Mouse (Mus musculus) retina, adult 2 months (tissue): ENCODE data around the gene Aqp9.
A peak's percentile ranks its signal among the peaks of the same experiment; 100 is the strongest.

Source experiments
- DNase-seq: peaks from one replicate; pipeline ENCODE4 v3.0.0-alpha.2; 2012; ENCODE audit warnings: low read depth, low spot score

Gene Aqp9

DNA sequence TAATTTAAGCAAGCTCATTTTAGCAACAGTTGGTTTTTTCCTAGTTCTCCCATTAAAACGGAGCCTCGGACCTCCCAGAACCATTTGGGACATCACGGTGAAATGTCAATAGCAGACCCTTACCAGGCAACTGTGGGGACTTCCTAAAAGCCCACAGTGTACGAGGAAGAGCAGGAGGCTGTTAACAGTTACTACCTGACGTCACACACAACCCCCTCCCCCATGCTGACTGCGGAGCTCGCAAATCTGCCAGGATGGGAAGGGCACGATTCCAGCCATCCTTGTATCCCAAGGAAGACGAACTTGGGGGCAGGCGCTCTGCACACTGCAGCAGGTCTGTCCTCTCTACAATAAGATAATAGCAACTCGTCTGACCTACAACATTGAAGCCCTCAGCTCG is at the start of gene Aqp9:
Aqp9 (minus strand) TSS at position 172 of the 400 bp plus-strand sequence.
- no peak for DNase-seq

DNA sequence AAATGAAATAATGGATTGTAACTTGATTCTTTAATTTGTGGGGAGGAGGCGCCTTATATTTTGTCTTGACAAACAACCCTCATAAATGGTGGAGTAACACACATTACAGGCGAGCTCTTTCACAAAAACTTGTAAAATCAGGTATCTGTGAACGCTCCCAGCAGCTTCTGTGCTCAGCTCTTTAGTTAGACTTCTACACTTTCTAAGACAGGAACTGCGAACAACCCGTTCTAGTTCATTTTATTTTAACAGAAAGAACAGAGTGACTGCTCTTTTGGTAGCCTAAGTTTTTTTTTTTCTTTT is 49.3 kb upstream of the Aqp9 start:
- no peak for DNase-seq

DNA sequence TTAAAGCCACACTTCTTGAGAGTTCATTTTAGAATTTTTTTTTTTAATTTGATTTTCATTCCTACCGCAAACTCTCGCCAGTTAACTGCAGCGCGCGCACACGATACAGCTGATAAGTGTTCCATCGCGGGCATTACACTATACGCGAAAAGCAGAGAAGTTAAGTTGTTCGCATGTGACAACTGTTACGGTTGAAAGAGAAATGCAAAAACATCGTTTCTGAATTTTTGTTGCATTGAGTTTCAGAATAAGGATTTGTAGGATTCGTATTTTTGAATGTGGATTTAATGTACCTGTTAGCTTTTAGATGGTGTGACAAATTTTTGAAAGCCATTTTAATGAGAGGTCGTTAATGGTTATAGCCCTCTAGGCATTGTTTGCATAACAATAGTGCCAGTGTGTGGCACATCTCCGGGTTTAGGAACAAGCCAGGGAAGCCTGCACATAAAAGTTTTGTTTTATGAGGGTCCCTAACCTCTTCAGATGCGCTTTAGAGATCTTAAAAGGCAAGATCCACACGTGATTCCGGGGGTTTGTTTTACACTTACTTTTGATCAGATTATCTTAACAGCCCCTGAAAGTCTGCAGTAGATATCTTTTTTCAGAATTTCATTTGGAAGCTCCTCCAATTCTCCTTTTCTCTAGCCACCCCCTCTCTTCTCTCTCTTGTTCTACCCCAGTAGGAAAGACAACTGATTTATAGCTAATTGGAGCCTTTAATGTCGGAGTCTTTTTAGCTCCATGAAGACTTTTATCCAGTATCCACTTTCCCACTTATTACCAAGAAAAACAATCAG is 48.7 kb upstream of the Aqp9 start:
- no peak for DNase-seq

DNA sequence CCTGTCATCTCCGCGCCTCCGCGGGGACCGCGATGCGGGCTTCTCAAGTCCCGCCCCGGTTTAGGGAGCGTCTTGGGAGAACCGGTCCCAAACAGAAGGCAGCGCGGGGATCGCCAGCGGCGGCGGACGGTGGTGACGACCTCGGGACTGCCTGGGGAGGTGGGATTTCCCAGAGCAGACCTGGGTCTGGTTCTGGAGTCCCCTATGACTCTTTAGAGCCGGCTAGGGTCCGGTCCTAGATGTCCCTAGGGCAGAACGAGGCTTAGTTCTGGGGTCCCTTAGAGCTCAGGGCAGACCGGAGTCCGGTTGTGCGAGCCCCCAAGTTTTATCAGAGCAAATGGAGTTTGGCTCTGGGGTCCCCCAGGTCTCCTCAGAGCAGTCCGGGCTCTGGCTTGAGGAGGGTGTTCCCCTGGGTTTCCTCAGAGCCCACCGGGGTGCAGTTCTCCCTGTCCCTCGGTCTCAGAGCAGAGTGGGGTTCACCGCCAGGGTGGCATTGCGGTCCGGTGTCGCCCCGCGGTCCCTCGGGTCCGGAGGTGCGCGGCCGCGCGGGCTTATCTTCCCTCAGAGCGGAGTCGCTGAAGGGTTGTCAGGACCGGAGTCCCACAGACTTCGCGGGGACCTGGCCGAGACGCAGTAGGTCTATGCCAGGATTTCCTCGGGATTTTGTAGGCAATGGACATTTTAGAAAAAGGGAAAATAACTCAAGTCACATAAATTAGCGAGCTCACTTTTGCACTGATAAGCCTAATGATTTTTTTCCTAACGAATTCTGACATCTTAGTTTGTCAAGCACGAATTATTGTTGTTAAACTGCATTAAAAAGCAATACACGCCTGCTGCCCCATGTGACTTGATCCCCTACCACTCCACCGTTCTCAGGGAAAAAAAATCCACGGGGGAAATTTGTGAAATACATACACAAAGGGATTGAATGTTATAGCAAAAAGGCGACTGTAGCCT is 47.8 kb upstream of the Aqp9 start:
- DNase-seq = no peak

DNA sequence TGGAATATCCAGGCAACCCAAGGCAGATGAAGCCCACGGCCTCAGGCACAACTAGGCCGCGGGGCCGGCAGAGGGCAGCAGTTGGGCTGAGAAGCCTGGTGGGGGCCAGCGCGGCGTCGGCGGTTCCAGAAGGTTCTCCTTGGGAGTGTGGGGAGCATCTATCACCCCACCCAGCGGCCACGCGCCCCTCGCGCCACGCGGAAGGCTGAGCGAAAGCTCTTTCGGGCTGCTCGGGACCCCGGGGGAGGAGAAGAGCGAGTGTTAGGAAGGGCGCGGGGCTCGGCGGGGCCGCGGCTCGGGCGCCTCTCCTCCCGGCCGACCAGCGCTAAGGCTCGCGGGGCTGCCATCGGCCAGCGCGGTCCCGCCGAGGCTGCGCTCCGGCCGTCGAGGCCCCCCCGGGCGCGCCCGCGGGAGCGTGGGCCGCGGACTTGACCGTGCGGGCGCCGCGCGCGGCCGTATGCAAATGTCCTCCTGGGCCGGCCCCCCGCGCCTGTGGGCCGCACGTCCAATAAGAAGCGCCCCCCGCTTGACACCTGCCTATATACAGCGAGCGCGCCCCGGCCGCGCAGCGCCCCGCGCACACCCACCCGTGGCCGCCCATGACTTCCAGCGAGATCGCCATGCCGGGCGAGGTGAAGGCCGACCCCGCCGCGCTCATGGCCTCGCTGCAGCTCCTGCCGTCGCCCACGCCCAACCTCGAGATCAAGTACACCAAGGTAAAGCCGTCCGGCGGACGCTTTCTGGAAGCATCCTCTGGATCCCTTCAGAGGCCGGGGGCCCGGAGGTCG is 47.0 kb upstream of the Aqp9 start, which contains the start of gene Aldh1a2:
Aldh1a2 (plus strand) TSS at position 542 of the 788 bp plus-strand sequence.
- no peak for DNase-seq

DNA sequence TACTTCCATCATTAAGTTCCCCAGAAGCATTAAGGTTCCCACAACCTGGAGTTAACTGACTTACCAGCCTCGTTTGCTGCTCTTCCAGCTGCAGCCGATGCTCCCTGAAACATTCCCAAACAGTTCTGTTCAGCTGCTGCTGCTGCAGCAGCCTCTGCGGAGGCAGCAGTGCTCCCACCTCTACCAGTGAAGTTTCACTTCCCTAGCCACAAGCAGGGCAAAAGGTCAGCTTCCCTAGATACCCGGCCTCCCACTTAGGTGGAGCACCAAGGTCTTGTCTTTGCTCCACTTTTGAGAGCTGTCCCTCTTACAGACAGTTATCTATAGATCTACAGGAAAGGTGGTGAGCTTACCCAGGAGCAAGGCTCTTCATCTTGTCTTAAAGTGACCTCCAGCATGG is 45.2 kb upstream of the Aqp9 start:
- no peak for DNase-seq

DNA sequence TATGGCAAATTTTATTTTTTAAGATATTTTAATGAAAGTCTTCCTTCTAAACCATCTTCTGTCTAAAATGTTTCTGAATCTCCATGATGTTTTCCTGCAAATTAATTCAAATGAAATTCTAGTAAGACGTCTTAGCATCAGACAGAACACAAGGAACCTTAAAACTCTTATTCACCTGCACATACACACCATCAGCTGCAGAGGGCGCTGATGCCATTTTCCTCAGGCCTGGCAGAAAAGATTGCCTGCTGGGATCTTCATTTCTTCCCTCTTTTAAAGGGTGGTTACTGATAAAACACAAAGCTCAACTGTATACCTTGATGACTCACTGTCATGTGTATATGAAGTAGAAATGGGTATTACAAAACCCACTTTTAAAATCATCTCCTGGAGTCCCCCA is 42.4 kb upstream of the Aqp9 start:
- no peak for DNase-seq

DNA sequence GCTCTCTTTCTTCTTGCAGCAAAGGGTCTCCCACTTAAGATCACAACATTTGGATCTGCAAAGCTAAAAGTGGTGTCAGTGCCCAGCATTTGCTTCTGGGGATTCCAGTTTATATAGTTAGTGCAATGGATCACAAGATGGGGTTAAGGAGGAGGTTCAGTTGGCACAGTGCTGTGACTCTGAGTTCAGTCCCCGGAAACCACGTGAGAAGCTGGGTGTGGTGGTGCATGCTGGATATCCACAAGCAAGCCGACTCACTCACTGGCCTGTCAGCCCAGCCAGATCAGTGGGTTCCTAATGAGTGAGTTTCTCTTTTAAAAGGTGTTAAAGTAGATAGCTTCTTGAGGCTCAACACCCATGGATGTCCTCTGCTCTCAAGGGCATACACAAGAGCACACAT is 40.8 kb upstream of the Aqp9 start:
- no peak for DNase-seq

DNA sequence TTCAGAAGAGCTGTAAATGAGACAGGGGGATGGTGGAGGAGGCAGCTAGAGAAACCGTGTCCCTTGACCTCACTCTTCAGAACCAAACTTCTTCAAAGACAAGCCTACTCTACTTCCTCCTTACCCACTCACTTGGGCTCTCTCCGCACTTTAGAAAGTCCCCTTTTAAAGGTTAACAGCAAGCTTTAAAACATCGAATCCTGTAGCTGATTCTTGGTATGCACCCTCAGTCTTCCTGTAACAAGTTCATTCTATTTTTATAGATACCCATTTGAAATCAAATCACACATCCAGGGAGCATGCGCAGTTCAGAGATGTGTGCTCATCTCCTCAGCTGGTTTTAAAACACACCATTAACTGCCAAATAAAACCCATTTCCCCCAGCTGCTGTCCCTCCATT is 33.8 kb upstream of the Aqp9 start:
- DNase-seq = no peak

DNA sequence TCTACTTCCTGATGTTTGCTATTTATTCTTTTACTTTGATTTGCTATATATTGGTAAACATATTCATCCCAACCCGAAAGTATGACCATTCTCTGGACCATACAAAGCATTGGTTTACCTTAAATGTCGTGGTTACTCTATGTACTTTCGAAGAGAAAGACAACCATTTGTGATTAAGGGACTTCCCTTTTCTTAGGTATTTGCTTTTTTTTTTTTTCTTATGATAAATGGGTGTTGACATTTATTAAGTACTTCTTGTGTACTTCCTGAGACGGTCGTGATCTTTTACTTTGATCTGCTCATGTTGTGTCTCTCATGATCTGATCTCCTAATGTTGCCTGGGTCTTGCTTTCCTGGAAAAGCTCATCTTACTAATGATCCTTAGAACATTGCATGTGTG is 30.3 kb upstream of the Aqp9 start:
- no peak for DNase-seq

DNA sequence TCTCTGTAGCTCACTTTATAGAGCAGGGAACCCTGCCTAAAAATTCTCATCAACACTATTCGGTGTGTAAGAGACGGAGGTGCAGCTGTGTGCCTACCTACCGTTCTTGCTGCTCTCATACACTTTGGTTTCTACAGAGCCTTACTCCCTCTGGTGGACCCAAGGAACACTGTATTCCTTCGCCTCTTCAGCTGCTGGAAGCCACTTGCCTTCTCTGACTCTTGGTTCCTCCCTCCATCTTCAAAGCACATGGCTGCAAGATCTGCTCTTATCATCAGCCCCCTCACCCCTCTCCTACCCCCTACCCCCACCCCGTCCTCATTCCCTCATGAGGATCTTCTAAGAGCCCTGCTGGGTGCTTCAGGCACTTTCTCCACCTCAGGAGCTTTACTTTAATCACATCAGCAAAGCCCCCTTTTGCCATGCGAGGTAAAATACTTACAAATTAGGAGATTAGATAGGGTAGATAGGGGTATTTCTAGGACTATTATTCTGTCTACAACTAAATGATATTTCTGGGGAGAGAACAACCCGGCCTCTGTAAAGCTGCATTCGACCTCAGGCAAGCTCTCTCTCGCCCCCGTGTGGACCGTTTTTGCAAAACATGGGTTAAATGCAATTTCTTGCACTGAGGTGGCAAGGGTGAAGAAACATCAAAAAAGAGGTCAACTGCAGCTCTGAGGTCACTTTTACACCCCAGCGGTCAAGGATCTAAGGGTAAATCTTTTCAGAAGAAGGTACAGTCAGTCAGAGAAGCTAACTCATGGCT is 20.3 kb upstream of the Aqp9 start:
- DNase-seq = peak; percentile 25

DNA sequence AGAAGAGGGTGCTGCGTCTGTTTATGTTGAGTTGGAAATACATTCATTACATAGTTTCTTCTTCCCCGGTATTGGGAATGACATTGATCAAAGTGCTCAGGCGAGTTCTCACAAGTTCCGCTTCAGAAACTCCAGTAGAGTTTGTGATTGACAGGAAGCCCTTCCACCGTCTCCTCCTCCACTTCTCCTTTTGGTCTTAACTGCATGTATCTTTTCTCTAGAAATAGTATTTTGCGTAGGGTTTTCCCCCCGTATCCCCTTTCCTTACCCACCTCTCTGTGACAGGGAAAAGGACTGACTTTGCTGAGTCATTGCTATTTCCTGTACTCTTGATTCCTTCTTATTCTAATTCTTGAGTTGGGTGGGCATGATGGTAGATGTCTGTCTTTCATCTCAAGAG is 18.9 kb upstream of the Aqp9 start:
- no peak for DNase-seq

DNA sequence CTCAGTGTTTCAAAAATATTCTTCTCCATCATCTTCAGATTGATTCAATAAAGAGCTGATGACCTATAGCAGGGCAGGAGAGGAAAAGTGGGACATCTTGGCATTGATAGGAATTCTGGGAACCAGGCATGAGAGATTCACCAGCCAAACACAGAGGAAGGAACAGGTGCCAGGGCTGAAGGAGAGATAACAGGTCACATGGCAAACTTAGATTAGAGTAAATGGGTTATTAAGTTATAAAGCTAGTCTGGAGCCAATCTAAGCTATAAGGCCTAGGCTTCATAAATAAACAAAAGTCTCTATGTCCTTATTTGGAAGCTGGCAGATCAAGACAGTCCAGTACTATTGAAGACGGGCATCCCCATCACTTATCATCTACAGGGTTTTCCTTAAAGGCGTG is 17.3 kb upstream of the Aqp9 start:
- no peak for DNase-seq

DNA sequence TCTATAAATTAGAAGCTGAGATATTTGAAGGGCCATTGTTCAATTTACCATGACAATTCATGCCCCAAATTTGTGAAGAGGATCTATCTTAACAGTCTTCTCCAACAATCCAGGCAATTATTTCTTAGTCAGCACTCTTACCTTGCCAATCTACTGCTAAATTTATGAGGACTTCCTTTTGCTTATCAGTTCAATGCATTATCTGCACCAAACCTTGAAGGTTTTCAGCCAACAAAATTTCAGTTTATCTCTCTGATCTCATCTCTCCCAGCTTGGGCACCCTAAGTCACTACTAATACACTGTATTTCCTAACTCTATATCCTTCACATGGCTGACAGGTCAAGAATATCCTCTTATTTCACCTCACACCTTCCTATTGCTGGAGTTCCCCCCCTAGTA is 16.8 kb upstream of the Aqp9 start:
- DNase-seq = no peak

DNA sequence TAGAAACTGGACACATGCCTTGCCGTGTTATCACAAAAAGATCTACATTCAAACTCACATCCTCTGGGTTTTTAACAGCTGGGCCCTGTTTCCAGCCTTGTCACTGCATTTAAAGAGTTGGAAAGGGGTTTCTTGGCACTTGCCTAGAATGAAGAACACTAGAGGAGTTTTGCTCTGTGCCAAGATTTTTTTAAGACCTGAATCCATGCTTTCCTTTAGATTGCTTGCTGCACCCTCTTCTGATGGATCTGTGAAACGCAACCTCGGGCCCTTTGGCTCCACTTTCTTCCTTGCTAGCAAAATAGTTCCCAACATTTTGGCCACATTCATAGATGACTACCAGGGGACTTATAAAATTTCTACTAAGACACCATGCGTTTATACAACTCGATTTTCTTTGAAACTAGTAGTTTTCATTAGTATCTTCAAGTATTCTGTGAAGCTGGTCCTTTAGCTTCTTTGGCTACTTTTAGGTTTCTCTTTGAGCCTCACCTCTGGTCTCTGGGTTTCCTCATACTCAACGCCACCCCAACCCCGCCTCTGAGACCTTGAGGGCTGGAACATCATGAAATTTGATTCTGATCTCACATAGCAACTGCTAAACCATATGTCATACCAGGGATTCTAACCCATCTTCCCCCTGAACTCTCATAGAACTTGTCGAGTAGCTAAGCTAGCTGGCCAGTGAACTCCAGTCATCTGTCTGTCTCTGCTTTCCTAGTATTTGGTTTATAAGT is 11.7 kb upstream of the Aqp9 start:
- DNase-seq = no peak

DNA sequence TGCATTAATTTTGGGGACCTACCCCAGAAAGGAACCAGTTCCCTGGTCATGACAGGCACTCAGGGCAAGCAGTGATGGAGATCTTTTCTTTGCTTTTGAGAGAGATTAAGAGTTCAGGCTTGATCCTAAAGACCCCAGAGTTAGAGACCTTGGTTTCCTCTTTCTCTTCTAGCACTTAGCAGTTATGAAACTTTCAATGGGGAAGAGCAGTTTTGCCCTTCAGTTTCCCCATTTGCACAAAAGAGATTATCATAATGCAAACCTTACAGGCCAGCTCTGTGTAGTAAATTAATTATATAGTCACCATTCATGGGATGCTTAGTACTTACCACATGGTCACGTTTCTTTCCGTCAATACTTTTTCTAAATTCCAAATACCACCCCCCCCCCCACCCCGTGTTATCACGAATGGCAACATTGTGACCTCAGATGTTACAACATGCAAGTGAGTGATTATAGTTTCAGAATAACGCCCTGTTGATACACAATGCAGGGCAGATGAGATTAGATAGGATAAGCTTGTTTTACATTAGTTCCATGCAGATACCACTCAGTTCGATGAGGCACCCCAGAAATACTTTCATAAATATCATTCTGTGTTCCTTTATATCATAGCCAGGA is 10.9 kb upstream of the Aqp9 start:
- DNase-seq = no peak

DNA sequence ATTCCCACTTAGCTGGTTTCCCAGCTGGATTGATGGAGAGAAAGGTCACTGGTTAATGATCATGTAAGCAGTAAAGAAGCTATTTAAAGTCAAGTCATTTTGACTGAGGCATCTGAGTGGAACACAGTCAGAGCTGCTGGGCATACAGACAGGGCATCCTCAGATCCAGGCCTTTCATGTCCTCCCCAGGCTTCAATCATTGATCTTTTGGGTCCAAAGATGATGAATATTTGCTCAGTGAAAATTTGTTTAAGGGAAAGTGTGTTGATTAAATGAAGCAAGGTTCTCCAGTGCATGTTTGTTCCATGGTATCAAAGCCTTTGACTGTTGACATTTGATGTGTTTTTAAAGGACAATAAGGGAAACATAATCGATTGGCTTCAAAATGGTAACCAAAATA is 7.2 kb upstream of the Aqp9 start:
- DNase-seq = no peak

DNA sequence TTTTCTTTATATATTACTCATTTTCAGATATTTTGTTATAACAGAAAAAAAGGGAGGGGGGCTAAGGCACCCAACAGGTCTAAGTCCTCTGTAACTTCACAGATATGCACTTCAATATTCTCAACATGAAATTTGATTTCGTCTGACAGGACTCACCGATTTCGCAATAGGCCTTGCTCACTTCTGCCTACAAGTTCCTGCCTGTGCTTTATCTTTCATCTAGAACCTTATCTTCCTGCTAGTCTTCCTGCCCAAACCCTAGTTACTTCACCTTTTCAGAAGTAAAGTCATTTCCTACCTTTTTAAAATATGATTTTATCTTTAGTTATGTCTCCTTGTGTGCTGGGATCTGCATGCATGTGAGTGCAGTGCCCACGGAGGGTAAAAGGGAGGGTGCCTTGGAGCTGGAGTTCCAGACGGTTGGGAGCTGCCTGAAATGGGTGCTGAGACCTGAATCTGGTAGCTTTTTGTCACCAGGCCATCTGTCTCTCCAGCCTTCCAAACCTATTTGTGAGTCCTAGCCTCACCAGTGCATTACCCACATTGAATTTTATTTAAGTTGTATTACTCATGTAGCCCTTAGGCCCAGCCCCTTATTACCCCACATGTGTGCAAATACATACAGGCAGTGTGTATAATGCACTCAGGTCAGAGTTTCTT is 6.0 kb upstream of the Aqp9 start:
- no peak for DNase-seq

DNA sequence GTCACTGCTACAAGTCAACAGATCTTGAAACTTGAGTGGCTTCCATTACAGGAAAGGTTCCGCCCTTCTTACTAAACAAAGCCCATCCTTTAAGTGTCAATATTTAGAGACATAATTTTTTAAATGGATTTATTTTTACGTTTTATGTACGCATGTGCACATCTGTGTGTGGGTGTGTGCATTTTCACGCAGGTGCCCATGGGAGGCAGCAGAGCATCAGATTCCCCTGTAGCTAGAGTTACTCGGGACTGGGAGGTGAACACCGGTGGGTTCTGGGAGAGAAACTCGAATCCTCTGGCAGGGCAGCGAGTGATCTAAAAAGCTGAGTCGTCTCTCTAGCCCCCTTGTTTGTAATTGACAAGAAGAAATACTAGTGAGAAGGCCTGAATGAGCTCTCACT is 5.1 kb upstream of the Aqp9 start:
- DNase-seq = no peak
